Mouse (Mus musculus) cortical plate, adult 2 months (tissue): ENCODE data around the gene Olfm1. TPM values are rescaled to one million over a fixed set of nuclear protein-coding genes. Genes with fewer than 3 reads are reported as not detected.
A peak's percentile ranks its signal among the peaks of the same experiment; 100 is the strongest.

Experiments
- H3K27ac ChIP-seq: fragments of 200-500 bp; 2 replicates; pipeline ENCODE4 v1.5.1; 2012; ENCODE audit warnings: low read length, control low read depth, inconsistent platforms; ENCODE audit not compliant: insufficient read depth
- H3K4me1 ChIP-seq: fragments of 200-500 bp; 2 replicates; pipeline ENCODE4 v1.6.1; 2011; ENCODE audit warnings: low read length; ENCODE audit not compliant: control insufficient read depth, insufficient read depth
- H3K4me3 ChIP-seq: fragments of 200-500 bp; 2 replicates; pipeline ENCODE4 v1.5.1; 2011; ENCODE audit warnings: mild to moderate bottlenecking, low read length, control low read depth; ENCODE audit not compliant: insufficient read depth
- CTCF ChIP-seq: fragments of 200-500 bp; IDR thresholded peaks from 2 replicates; pipeline ENCODE4 v1.5.1; 2011; ENCODE audit warnings: mild to moderate bottlenecking, control low read depth, low read length; ENCODE audit not compliant: insufficient read depth; ENCODE audit errors: extremely low read depth
- POLR2A ChIP-seq: fragments of 200-500 bp; IDR thresholded peaks from 2 replicates; pipeline ENCODE4 v1.6.1; 2011; ENCODE audit warnings: mild to moderate bottlenecking, low read length, control low read depth; ENCODE audit not compliant: insufficient read depth; ENCODE audit errors: extremely low read depth
- polyA plus RNA-seq: library from polyadenylated mRNA; depleted of rRNA; stranded (reverse); fragments of >200 nt; gene quantifications from 2 replicates; pipeline ENCODE4 v1.2.3, GENCODE M21; 2012; rRNA removed

Gene Olfm1
- polyA plus RNA-seq, 1 experiment: 1,426 TPM

- TF ChIP-seq CTCF (peak; percentile 67), POLR2A (no peak)
- no peak overlapping the region for H3K4me3 ChIP-seq
- no peak overlapping the region for H3K27ac ChIP-seq
- H3K4me1 ChIP-seq: 0 out of 2 replicates have a peak, but pooled peaks cover 2% of the 10 kb centered on the region
These were observed 85.4 kb downstream of the Olfm1 start for GRCm38 (mm10) chr2:28278150-28278549.

DNA sequence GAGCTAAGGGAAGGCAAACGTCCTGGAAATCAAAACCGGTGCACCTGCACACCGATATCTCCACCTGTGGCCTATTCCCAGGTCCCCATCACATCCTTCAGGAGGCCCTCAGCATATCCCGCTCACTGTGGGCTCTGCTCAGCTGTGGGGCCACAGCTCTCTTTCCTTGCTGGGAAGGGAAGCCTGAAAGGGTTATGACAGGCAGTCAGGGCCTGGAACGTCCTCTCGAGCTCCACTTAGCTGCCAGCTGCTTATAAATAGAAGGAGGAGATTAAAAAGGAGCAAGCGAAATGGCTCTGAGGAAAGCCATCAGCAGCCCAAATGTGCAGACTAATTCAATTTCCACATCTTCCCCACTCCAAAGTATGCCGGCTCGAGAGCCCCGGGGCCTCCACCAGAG is 86.1 kb downstream of the Olfm1 start:
- Histone ChIP-seq H3K27ac (no peak overlapping the region), H3K4me1 (0 out of 2 replicates have a peak, but pooled peaks cover 2% of the 10 kb centered on the region), H3K4me3 (no peak overlapping the region)
- TF ChIP-seq POLR2A: no peak
- no peak for TF ChIP-seq CTCF

Other genes with a start within 250 kb of the Olfm1 start
- not detected in 2 replicates for gene Fcnb, start 108.1 kb upstream of the Olfm1 start, polyA plus RNA-seq